Mouse (Mus musculus): ENCODE measurements at regions not wholly inside any gene's neighbourhood (a gene's known extent, or its start where the extent isn't known, plus 50 kb on each side); places are given as distances from the start of the nearest gene placed in this dataset.

- no peak for DNase-seq (ENCODE audit: low read depth)
Measured at GRCm38 (mm10) chr16:8117543-8118167, 307.3 kb downstream of the Tmem114 start.

DNA sequence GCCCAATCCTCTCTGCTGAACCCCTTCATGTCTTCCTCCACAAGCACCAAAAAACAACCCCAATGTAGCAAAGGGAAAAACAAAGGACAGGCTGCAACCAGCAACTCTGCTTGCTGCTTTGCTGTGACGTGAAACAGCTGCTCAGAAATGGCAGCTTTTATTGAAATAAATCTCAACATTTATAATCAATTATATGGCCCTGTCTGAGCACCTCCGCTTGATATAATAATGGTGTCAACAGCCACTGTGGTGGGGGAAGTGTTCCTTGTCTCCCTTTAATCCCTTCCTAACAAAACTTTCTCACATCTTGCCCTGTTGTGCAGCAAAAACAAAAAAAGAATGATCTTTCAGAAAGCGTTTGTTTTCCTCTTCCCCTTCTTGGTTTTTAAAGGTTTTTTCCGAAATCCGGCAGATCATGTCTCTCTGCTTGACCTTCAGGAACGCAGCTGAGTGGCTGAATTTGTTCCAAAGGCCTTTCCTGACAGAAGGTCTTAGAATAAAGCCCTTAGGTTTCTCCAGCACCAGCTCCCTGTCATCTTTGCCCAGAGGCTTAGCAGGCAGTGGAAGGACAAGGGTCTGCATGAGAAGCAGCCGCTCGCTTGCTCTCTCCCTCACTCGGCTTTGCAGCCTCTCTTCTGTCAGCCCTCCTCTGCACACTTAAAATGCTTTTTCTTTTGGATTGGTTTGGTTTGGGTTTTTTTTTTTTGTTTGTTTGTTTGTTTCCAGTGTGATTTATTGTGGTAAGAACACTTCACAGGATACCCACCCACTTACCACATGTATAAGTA lies 313.4 kb downstream of the Tmem114 start:
- no peak for DNase-seq (ENCODE audit: low read depth)

DNA sequence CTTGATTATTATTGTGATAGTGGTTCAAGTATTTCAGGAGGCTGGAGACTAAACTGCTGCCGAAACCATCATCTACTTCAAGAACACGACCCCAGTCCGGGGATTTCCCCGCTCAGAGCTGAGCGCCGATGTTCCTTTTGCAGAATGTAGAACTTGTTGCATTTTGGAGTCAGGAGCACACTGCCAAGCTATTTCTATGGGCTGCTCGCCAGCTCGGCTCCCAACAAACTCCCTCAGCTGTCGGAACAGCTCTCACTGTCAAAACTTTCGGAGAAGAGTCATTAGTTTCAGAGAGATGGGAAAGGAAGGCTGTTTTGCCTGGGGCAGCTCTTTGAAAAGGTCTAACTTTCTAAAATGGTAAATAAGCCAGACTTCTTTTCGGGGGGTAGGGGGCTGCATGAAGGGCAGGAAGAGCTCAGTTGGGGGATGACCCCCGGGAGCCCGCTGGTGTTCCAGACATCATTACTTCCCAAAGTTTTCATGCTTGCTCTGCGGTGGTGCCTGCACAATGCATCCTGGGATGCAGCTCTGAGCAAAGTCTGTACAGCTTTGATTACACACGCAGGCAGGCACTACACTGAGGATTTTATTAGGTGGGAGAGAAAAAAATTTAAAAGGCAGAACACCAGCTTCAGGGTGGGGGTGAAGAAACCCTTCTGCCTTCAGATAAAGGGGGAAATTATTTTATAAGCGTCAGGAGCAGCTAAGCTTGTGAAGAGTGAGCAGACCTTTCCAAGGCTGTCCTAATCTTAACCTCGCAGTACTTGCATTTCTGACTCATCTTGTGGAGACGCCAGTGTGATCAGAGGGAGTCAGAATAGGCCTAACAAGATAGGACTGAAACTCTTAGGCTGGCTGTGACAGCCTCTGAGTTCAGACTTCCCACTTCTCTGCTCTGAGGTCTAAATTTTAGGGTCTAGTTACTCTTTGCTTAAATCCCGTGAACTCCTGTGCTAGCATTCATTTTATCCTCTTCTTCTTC lies 316.5 kb downstream of the Tmem114 start:
- DNase-seq (ENCODE audit: low read depth): no peak

DNA sequence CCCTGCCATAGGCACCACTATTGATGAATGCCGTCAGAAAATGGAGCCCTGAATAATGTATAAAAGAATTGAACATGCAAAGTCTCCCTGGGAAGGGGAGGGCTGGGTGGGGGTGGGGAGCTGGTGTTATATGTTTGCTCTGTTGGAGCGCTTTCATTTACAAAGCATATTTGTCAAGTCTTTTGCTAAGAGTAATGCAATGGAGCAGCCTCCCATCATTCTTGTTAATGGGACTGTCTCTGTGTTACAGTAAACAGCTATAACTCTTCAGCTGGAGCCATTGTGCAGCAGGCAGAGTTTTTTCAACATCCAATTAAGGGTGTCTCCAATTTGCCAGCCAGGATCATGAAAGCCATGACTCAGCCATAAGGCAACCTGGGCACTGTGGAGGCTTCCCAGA lies 345.9 kb downstream of the Tmem114 start:
- no peak for DNase-seq (ENCODE audit: low read depth)

GRCm38 (mm10) chr16:8078461-8078860 lies 346.5 kb downstream of the Tmem114 start:
- DNase-seq (ENCODE audit: low read depth): no peak

DNA sequence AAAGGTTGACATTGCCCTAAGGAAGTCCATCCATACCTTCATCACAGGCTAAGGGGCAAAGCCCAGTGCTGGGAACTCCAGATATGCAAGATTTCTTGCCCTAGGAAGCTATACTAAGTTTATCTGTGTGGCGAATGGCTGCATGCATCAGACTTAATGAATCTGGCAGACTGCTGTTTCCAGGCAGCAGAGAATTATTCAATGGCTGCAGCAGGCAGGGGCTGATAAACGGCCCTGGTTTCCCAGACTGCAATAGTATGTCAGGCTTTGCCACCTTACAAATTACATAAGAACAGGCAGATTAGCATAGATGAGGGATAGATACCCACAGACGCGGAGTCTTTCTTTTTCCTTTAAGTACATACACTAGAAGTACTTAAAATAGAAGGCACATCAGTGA lies 350.2 kb downstream of the Tmem114 start:
- no peak for DNase-seq (ENCODE audit: low read depth)

DNA sequence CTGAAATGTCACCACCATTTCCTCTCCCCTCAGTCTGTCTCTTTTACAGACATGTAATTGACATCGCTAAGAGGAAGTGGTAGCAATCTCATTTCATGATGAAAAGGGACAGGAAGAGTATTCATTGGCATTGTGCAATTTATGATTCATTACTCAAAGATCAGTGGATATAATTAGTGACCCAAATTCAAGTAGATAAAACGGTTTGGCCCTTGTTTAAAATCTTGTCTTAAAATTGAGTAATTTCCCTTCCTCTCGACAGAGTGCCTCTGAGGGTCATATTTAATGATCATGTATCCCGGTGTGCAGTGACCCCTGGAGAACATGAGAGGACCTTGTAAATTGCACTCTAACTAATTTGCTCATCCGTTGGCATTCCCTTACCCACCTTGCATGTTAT lies 371.0 kb downstream of the Tmem114 start:
- peak; percentile 33 for DNase-seq (ENCODE audit: low read depth)

- DNase-seq (ENCODE audit: low read depth): no peak
Measured at GRCm38 (mm10) chr16:8008966-8009365, 416.0 kb downstream of the Tmem114 start.

- no peak for DNase-seq (ENCODE audit: low read depth)
Measured at GRCm38 (mm10) chr16:8006631-8007030, 418.3 kb downstream of the Tmem114 start.

- no peak for DNase-seq (ENCODE audit: low read depth)
Measured at GRCm38 (mm10) chr16:8002339-8003089, 422.4 kb downstream of the Tmem114 start.

DNA sequence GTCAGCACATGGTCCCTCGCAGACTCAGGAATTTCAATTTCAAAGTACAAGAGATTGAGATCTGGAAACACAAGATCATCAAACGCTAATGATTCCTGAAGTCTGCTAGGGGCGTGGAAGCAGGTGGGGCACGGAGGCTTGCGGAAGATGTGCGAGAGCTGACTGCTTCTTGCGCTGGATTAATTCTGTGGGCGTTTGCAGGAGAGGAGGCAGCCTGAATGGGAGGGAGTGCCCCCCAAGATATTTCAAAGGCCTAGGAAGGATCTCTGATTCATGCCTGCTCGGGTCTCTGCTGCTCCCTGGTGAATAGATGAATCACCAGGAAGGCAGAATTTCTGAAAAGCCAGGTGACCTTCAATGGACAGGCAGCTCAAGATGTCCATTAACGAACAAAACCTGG lies 442.1 kb downstream of the Tmem114 start:
- DNase-seq (ENCODE audit: low read depth): no peak

GRCm38 (mm10) chr16:7978466-7978865 lies 446.5 kb downstream of the Tmem114 start:
- no peak for DNase-seq (ENCODE audit: low read depth)

- no peak for DNase-seq (ENCODE audit: low read depth)
Measured at GRCm38 (mm10) chr16:7951616-7952015, 473.3 kb downstream of the Tmem114 start.

DNA sequence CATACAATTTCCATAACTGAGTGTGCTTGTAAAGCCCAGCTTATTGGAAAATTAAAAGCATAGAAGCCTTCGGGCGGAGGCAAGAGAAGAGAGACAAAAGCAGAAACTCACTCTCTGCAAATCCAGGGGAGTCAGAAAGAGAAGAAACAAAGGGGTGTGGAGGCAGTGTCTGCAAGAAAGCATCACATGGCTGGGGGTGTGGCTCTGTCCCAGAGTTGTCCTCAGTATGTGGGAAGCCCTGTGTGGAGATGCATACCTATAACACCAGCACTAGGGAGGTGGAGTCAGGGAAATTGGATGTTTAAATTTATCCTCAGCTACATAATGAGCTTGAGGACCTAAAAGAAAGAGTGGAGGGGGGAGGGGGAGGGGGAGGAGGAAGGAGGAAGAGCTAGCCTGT lies 482.6 kb downstream of the Tmem114 start:
- DNase-seq (ENCODE audit: low read depth): no peak

- no peak for DNase-seq (ENCODE audit: low read depth)
Measured at GRCm38 (mm10) chr16:7937167-7937566, 487.8 kb downstream of the Tmem114 start.

DNA sequence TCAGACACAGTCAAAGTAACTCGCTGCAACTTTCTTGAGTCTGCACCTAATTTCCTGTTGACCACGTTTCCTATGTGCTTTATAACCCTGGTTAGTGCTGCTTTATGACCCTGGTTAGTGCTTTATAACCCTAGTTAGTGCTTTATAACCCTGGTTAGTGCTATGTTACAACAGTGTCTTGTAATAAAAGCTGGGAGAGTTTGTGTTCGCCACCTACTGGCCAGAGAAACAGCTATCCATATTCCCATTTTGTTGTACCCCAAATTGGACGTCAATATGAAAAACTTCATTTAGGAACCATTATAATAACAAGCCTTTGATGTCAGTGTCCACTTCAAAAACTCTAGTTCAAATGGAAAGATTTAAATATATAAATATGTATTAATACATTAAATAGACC lies 492.6 kb downstream of the Tmem114 start:
- DNase-seq (ENCODE audit: low read depth): peak; percentile 3

DNA sequence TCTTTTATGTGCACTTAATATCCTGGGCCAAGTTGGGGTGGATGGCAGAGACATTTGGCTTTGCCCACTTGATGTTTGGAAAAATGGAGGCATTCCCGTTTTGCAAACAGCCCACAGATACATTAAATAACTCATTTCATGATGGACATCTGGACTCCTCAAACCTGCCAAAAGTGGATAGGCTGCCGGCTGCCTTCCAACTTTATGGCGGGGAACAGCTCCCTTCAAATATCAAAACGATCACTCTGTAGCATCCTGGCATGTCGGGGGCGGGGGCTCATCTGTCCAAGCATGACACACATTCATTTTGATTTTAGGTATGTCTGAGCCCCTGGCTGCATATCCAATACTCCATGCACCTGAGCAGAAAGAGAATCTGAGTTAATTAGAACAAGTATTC lies 493.3 kb downstream of the Tmem114 start:
- DNase-seq (ENCODE audit: low read depth): no peak

DNA sequence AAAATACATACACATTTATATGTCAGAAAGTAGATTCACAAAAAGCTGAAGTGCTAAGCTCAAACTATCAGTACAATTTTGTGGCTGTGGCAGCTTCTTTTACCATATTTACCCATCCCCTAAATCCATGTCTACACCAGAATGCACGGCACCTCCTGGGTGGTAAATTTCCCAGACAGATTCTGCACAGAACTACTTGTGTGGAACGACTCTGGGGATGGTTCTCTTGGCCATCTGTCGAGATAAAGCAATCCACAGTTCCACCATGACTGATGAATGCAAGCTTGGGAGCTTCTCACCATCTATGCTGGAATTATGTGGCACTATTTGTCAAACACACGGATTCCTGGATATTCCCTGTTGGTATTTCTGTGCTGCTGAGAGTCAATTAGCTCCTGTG lies 495.8 kb downstream of the Tmem114 start:
- DNase-seq (ENCODE audit: low read depth): no peak

- no peak for DNase-seq (ENCODE audit: low read depth)
Measured at GRCm38 (mm10) chr16:7928391-7928935, 496.5 kb downstream of the Tmem114 start.

DNA sequence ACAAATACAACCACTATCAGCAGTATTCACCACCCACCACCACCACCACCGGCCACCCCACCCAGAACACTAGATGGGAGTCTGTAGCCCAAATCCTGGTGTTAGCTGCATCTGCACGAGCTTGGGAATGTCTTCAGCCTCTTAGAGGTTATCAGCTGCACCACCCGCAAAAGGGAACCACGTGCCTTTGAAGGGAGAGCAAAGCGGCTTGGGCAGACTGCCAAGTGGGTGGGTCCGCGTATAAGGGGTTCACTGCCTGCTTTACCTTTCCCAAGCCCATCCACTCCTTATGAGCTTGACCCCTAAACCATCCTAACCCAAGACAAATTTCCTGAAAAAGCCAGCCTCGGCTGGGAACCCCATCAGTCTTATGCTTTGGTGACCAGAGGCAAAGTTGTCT lies 497.2 kb downstream of the Tmem114 start:
- DNase-seq (ENCODE audit: low read depth): no peak

- no peak for DNase-seq (ENCODE audit: low read depth)
Measured at GRCm38 (mm10) chr16:7895786-7896185, 529.1 kb downstream of the Tmem114 start.

GRCm38 (mm10) chr16:7892799-7893198 lies 532.1 kb downstream of the Tmem114 start:
- DNase-seq (ENCODE audit: low read depth): no peak
